Mouse (Mus musculus): ENCODE data around the gene Tmem98. TPM values are rescaled to one million over a fixed set of nuclear protein-coding genes. Genes with fewer than 3 reads are reported as not detected.
A peak's percentile ranks its signal among the peaks of the same experiment; 100 is the strongest.

The Tmem98 gene
- polyA plus RNA-seq, 1 experiment from 2014 or later: 20.1 TPM

DNA sequence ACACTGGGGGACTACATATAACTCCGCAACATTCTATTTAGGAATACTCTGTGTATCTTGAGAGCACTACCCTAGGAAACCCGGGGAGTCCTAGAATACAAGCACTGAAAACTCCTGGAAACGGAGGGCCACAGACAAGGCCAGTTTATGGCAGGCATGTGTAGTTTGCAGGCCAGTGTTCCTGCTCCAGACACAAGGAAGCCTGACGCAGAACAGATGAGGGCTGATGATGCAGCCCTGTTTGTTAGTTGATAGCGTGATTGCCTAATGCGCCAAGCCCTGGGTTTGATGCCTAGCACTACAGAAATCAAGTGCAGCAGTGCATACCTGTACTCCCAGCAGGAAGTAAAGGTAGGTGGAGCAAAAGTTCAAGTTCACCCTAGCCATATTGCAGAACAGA is 31.8 kb upstream of the Tmem98 start:
- H3K4me3 ChIP-seq: peak overlapping the region; percentile 13; the same call in 1 of the 2 replicates
- H3K9me3 ChIP-seq (replicated peaks): no peaks in the 10 kb centered on the region
- H3K4me1 ChIP-seq: peaks cover 31% of the 10 kb centered on the region
- no peak overlapping the region for H3K9ac ChIP-seq
- no peak overlapping the region for H3K27ac ChIP-seq
- no peaks in the 10 kb centered on the region for H3K36me3 ChIP-seq
- WGBS (ENCODE audit: insufficient replicate concordance): 66% methylated on average over 6 of the region's 6 CpGs
- H3K27me3 ChIP-seq (replicated peaks): peaks cover 22% of the 10 kb centered on the region
- ATAC-seq: no peak
- H3K4me2 ChIP-seq: no peak overlapping the region

DNA sequence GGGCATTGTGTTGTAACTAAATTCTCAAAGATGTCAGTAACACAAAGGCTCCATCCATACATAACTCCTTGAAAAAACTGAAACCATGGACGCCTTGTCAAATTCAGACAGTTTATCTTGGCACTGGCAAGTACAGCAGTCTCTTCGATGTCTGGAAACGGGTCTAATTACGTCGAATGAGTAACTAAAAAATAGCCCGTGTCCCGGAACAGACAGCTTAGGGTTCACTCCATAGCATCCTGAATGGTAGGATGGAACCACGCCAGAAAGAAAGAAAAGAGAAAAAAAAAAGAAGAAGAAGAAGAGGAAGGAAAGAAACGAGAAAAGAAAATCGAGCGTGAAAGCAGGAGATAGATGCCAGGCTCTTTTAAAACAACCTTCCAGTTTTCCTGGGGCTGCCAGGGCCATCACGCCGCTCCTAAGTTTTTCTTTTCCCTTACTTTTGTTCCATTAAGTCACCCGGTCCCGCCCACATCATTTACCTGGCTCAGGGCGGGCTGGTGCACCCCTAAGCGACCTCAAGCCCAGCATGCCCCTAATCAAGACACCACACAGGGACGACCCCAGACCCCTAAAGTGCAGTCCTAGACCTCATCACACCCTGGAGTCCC is 31.0 kb upstream of the Tmem98 start:
- Histone ChIP-seq H3K27ac (peak overlapping the region; percentile 90), H3K4me1 (peaks cover 40% of the 10 kb centered on the region), H3K27me3 (replicated peaks) (peaks cover 19% of the 10 kb centered on the region), H3K36me3 (no peaks in the 10 kb centered on the region), H3K9ac (peak overlapping the region; percentile 91), H3K9me3 (replicated peaks) (no peaks in the 10 kb centered on the region), H3K4me2 (peak overlapping the region; percentile 98), H3K4me3 (peak overlapping the region; percentile 82)
- 7% methylated on average over 18 of the region's 18 CpGs for WGBS (ENCODE audit: insufficient replicate concordance)
- ATAC-seq: no peak

DNA sequence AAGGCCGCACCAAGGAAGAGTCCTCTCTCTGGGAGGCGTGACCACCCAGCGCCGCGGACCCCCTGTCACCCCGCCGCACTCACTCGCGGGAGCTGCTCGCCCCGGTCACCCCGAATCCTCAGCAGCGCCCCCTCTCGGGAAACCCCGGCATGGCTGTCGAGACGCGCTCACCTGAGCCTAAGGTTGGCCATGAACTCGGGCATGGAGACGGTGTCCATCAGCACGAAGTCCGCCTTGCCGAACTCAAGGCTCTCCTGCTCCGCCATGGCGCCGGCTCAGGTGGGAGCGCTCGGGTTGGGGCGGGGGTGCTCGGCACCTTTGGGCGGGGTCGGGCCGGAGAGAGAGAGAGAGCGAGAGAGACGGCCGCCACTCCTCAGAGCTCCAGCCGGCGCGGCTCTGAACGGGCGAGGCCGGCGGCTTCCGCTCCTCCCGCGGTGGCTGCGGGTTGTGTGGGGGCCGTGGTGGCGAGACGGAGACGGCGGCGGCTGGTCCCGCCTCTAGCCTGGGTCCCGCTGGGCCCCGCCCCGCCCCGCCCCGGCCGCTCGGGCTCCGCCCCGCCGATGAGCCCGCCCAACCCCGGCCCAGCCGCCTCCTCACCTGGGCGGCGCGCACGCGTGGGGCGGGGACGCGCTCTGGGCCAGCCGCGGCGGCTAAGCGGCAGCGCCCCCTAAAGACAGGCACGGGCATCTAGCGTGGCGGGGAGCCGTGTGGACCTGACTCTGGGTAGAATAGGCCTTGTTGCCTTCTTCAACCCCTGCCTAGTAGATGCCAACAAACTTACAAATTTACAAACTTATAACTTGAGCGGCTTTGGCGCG is 30.2 kb upstream of the Tmem98 start, which contains the start of gene Myo1d:
Myo1d (minus strand) TSS at position 499 of the 818 bp plus-strand sequence.
- H3K27ac ChIP-seq: peak within 1 kb of the TSS; percentile 90
- H3K4me3 ChIP-seq: peak within 1 kb of the TSS; percentile 82
- peak within 1 kb of the TSS; percentile 91 for H3K9ac ChIP-seq
- H3K36me3 ChIP-seq: no peaks in the 10 kb centered on the region
- H3K4me1 ChIP-seq: peaks cover 47% of the 10 kb centered on the region
- ATAC-seq: peak; percentile 87
- WGBS (ENCODE audit: insufficient replicate concordance): under 1% methylated on average over 76 of the region's 87 CpGs
- H3K4me2 ChIP-seq: peak within 1 kb of the TSS; percentile 98
- H3K9me3 ChIP-seq (replicated peaks): no peaks in the 10 kb centered on the region
- H3K27me3 ChIP-seq (replicated peaks): peaks cover 13% of the 10 kb centered on the region

DNA sequence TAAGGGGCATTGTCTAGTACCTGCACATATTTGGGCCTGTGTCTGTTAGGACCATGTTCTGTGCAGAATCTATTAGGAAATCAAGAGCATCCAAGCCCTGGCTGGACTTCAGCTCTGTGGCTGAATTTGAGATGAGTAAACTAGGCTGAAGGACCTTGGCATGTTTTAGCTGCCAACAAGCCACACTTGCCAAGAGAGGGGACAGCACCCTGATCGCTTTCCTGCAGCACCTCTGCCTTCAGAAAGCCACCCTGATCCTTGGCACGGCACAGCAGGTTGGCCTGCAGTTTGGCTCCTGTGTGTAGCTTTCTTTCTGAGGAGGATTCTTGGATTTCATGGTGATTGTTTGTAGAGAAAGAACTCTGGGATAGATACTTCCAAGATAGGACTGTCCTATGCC is 28.4 kb upstream of the Tmem98 start:
- no peak overlapping the region for H3K9ac ChIP-seq
- H3K27me3 ChIP-seq (replicated peaks): peaks cover 5% of the 10 kb centered on the region; the same call in 1 of the 2 replicates
- H3K27ac ChIP-seq: peak overlapping the region; percentile 18; the same call in 1 of the 2 replicates
- no peaks in the 10 kb centered on the region for H3K9me3 ChIP-seq (replicated peaks)
- H3K4me1 ChIP-seq: peaks cover 58% of the 10 kb centered on the region
- WGBS (ENCODE audit: insufficient replicate concordance): 88% methylated on average over 2 of the region's 2 CpGs
- H3K4me3 ChIP-seq: no peak overlapping the region
- no peaks in the 10 kb centered on the region for H3K36me3 ChIP-seq
- no peak overlapping the region for H3K4me2 ChIP-seq
- ATAC-seq: no peak

DNA sequence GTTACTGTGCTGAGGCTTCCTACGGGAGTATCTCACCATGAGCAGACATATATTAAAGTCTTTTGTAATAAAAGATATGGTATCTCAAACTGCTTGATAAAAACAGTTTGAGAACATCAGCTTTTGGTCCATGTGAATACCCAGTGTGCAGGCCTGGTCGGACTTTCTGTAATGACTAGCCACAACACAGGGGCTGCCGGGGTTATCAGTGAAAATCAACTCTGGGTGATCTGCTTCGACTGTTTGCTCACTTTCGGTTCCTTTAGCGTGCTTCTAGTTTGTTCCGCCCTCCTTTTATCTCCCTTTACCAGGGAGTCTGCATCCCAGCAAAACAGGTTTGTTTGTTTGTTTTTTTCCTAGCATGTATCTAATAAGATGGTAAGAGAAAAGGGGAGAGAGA is 26.5 kb upstream of the Tmem98 start:
- Histone ChIP-seq H3K4me2 (peak overlapping the region; percentile 64), H3K4me3 (0 out of 2 replicates have a peak overlapping the region, but pooled peaks have one; percentile 11), H3K4me1 (peaks cover 53% of the 10 kb centered on the region), H3K27ac (peak overlapping the region; percentile 99), H3K27me3 (replicated peaks) (no peaks in the 10 kb centered on the region), H3K9me3 (replicated peaks) (no peaks in the 10 kb centered on the region), H3K9ac (peak overlapping the region; percentile 62), H3K36me3 (no peaks in the 10 kb centered on the region)
- peak; percentile 13; the same call in 1 of the 2 replicates for ATAC-seq
- WGBS (ENCODE audit: insufficient replicate concordance): 15% methylated on average over 7 of the region's 7 CpGs

DNA sequence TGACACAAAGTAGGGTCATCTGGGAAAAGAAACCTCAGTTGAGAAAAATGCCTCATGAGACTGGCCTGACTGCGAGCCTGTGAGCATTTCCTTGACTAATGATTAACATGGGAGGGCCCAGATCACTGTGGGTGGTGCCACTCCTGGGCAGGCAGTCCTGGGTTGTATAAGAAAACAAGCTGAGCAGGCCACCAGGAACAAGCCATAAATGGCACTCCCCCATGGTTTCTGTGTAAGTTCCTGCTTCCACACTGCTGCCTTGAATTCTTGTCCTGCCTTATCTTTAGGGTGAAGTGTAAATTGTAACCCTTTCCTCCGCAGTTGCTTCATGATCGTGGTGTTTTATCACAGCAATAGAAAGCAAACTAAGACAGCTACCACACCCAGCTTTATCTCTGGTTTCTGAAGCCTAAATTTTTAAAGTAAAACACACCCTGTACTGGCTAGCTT is 25.7 kb upstream of the Tmem98 start:
- peak overlapping the region; percentile 99 for H3K27ac ChIP-seq
- peak overlapping the region; percentile 15 for H3K4me3 ChIP-seq
- H3K4me1 ChIP-seq: peaks cover 51% of the 10 kb centered on the region
- no peaks in the 10 kb centered on the region for H3K27me3 ChIP-seq (replicated peaks)
- WGBS (ENCODE audit: insufficient replicate concordance): 5% methylated on average over 3 of the region's 3 CpGs
- no peaks in the 10 kb centered on the region for H3K36me3 ChIP-seq
- ATAC-seq: peak; percentile 75
- peak overlapping the region; percentile 64 for H3K4me2 ChIP-seq
- peak overlapping the region; percentile 62 for H3K9ac ChIP-seq
- H3K9me3 ChIP-seq (replicated peaks): no peaks in the 10 kb centered on the region

DNA sequence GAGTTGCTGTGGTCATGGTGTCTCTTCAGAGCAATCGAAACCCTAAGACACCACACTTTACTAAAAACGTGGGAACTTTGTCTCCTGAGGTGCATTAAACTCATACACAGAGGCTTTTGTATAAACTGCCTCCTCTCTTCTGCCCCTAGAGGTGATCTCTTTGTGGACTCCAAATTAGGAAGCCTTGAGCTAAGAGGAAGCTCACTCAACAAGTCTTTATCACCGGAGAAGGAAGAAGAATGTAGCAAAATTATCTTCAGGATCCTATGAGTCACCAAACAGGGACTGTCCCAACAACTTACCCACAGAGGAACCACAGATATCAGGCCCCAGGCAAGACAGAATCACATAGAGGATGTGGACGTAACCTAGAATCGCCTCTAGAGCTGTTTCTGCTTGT is 24.3 kb upstream of the Tmem98 start:
- no peak overlapping the region for H3K4me2 ChIP-seq
- 40% methylated on average over 5 of the region's 5 CpGs for WGBS (ENCODE audit: insufficient replicate concordance)
- H3K9ac ChIP-seq: no peak overlapping the region
- H3K4me1 ChIP-seq: peaks cover 57% of the 10 kb centered on the region
- H3K4me3 ChIP-seq: no peak overlapping the region
- ATAC-seq: no peak
- no peaks in the 10 kb centered on the region for H3K9me3 ChIP-seq (replicated peaks)
- no peaks in the 10 kb centered on the region for H3K36me3 ChIP-seq
- H3K27me3 ChIP-seq (replicated peaks): no peaks in the 10 kb centered on the region
- H3K27ac ChIP-seq: peak overlapping the region; percentile 99

DNA sequence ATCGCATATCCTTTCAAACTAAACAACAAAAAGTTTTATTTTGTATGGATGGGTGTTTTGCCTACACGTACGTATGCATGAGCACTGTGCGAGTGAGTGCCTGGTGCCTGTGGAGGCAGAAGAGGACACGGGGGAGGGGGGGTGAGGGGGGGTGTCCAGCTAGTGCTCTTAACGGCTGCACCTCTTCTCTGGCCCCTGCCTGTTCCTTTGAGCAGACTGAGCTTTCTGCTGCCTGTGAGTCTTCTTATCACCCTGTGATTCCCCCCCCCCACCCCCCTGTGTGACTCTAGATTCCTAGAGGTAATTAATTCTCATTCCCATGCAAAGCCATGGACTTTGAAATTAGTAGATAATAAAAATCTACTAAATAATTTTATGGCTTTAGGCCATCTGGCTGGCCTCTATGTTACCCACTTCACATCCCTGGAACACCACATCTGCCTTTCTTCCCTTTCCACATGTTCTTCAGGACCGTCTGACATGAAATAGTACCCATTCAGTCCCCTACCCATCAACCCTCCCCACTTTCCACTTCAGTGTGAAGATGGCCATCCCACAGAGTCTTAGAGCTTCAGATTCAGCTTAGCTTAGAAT is 20.2 kb upstream of the Tmem98 start:
- no peak overlapping the region for H3K27ac ChIP-seq

DNA sequence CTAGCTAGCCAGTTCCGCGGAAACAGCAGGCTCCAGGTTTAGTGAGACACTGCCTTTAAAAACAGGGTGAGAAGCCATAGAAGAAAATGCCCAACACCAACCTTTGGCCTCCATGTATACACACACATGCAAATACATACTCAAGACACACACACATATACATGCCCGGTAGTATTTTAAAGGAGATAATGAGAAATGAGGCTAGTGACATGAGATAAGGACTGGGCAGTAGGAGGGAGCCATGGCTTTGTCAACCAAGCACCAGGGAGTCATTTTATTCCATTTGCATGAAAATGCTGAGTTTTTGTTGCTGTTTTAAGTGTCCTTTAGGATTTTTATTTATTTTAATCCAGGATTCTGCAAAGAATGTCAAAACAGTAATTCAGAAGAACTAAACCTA is 19.6 kb upstream of the Tmem98 start:
- Histone ChIP-seq H3K27me3 (replicated peaks) (no peaks in the 10 kb centered on the region), H3K27ac (no peak overlapping the region), H3K9me3 (replicated peaks) (no peaks in the 10 kb centered on the region), H3K4me3 (no peak overlapping the region), H3K4me2 (no peak overlapping the region), H3K36me3 (no peaks in the 10 kb centered on the region), H3K9ac (0 out of 2 replicates have a peak overlapping the region, but pooled peaks have one; percentile 3), H3K4me1 (peaks cover 49% of the 10 kb centered on the region)
- WGBS (ENCODE audit: insufficient replicate concordance): 54% methylated on average over 3 of the region's 3 CpGs
- peak; percentile 75 for ATAC-seq

More for the DNA sequence above, 20.2 kb upstream of the Tmem98 start:
- H3K9me3 ChIP-seq (replicated peaks): no peaks in the 10 kb centered on the region
- no peaks in the 10 kb centered on the region for H3K36me3 ChIP-seq
- 56% methylated on average over 7 of the region's 7 CpGs for WGBS (ENCODE audit: insufficient replicate concordance)
- H3K4me2 ChIP-seq: no peak overlapping the region
- ATAC-seq: no peak
- no peak overlapping the region for H3K9ac ChIP-seq
- H3K4me1 ChIP-seq: peaks cover 56% of the 10 kb centered on the region
- H3K27me3 ChIP-seq (replicated peaks): no peaks in the 10 kb centered on the region
- no peak overlapping the region for H3K4me3 ChIP-seq

DNA sequence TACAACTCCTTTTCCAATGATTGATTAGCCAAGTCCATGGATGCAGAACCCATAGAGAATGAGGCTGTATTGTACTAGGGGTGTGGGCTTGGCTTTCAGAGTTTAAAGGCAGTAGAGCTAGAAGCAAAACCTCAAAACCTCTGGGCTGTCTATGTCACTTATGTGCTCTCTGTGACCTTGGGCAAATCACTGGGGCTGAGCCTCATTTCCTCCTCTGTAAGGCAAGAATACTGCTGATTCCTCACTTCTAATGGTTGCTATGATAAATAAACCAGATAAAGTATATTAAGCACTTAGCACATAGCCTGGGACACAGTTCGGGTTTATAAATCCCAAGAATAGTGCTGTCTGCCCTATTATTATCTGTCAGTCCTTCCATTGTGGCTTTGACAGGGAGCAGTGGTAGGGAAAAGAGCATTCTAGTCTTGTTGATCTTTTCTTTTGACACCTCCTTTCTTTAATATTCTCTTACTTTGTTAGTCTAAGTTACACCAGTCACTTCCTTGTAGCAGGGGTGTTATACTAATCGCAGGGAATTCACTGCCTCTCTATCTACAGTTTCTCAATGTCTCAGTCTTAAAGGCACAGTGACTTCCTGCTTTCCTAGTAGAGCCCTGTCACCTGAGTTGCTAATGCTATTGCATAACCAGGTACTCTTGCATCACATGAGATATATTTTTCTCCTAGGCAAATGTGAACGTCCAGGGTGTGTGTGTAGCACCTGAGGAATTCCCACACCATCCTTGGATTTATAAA is 18.1 kb upstream of the Tmem98 start:
- H3K9me3 ChIP-seq (replicated peaks): no peaks in the 10 kb centered on the region
- H3K4me3 ChIP-seq: no peak overlapping the region
- no peak for ATAC-seq
- H3K36me3 ChIP-seq: no peaks in the 10 kb centered on the region
- H3K9ac ChIP-seq: no peak overlapping the region
- H3K4me2 ChIP-seq: no peak overlapping the region
- peaks cover 39% of the 10 kb centered on the region for H3K4me1 ChIP-seq
- no peaks in the 10 kb centered on the region for H3K27me3 ChIP-seq (replicated peaks)
- H3K27ac ChIP-seq: no peak overlapping the region
- WGBS (ENCODE audit: insufficient replicate concordance): 40% methylated on average over 3 of the region's 3 CpGs

DNA sequence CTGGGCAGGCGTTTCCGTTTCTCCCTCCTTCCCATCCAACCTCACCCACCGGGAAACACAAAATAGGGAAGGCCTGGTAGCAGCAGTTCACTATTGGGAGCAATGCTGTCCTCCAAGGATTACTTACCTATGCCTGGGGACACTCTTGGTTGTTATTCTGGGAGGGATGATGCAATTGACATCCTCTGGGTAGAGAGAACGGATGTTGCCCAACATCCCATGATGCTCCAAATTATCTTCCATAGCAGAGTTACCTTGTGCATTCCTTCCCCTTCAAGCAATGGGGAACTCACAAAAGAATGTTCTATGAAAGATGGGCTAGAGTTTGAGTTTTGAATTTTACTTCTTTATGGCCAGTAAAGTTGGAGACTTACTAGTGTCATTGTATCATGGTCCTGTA is 16.6 kb upstream of the Tmem98 start:
- Histone ChIP-seq H3K9ac (no peak overlapping the region), H3K4me1 (peaks cover 39% of the 10 kb centered on the region), H3K36me3 (no peaks in the 10 kb centered on the region), H3K9me3 (replicated peaks) (no peaks in the 10 kb centered on the region), H3K4me3 (no peak overlapping the region), H3K4me2 (no peak overlapping the region), H3K27ac (no peak overlapping the region), H3K27me3 (replicated peaks) (no peaks in the 10 kb centered on the region)
- 84% methylated on average over 4 of the region's 4 CpGs for WGBS (ENCODE audit: insufficient replicate concordance)
- no peak for ATAC-seq
